Mouse (Mus musculus) cortical plate, adult 2 months (tissue): ENCODE measurements around the gene Ostf1. TPM values are rescaled to one million over a fixed set of nuclear protein-coding genes. Genes with fewer than 3 reads are reported as not detected.

Experiments
- H3K27ac ChIP-seq: fragments of 200-500 bp; 2 replicates; pipeline ENCODE4 v1.5.1; 2012; ENCODE audit warnings: low read length, control low read depth, inconsistent platforms; ENCODE audit not compliant: insufficient read depth
- H3K4me1 ChIP-seq: fragments of 200-500 bp; 2 replicates; pipeline ENCODE4 v1.6.1; 2011; ENCODE audit warnings: low read length; ENCODE audit not compliant: control insufficient read depth, insufficient read depth
- H3K4me3 ChIP-seq: fragments of 200-500 bp; 2 replicates; pipeline ENCODE4 v1.5.1; 2011; ENCODE audit warnings: mild to moderate bottlenecking, low read length, control low read depth; ENCODE audit not compliant: insufficient read depth
- CTCF ChIP-seq: fragments of 200-500 bp; IDR thresholded peaks from 2 replicates; pipeline ENCODE4 v1.5.1; 2011; ENCODE audit warnings: mild to moderate bottlenecking, control low read depth, low read length; ENCODE audit not compliant: insufficient read depth; ENCODE audit errors: extremely low read depth
- POLR2A ChIP-seq: fragments of 200-500 bp; IDR thresholded peaks from 2 replicates; pipeline ENCODE4 v1.6.1; 2011; ENCODE audit warnings: mild to moderate bottlenecking, low read length, control low read depth; ENCODE audit not compliant: insufficient read depth; ENCODE audit errors: extremely low read depth
- polyA plus RNA-seq: library from polyadenylated mRNA; depleted of rRNA; stranded (reverse); fragments of >200 nt; gene quantifications from 2 replicates; pipeline ENCODE4 v1.2.3, GENCODE M21; 2012

Ostf1 gene
- polyA plus RNA-seq, 1 experiment = 21.7 TPM

GRCm38 (mm10) chr19:18581046-18581445, 50.6 kb downstream of the Ostf1 start:
- TF ChIP-seq CTCF = no peak
- no peak for TF ChIP-seq POLR2A
- H3K4me1 ChIP-seq = no peaks in the 10 kb centered on the region
- H3K4me3 ChIP-seq = no peak overlapping the region
- H3K27ac ChIP-seq = no peak overlapping the region

GRCm38 (mm10) chr19:18579012-18579358, 52.6 kb downstream of the Ostf1 start:
- Histone ChIP-seq H3K4me1 (no peaks in the 10 kb centered on the region), H3K27ac (no peak overlapping the region), H3K4me3 (no peak overlapping the region)
- TF ChIP-seq CTCF (no peak), POLR2A (no peak)

DNA sequence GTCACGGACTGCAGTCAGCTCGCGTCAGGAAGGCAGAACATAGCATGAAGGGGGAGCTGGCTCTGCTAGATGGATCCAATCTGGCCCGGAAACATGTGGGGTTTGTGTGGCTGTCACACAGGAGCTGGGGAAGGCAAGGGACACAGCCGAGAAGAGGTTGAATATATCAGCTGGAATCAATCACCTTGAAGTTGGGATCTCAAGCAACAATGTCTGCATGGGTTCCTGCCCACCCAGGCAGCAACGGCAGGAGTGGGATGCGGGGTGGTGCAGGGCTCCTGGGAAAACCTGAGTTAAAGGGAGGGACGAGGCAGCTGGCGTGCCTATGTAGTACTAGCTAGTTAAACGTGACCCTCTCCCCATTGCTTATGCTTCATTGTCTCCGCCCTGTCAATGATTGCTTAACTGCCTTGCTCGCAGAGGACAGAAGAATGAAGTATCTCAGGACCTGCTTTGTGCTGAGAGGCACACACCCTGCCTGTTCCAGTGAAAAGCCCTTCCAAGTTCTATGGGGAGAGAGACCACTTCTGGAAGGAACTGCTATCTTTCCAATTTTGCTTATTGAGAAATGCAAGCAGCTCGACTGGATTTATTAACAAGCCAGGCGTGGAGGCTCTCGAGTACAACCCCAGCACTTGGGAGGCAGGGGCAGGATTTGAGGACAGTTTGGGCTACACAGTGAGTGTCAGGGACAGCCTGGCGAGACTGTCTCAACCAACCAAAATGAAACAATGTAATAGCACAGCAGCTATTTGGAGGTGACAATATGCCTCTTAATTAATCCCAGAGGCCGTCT, 53.2 kb downstream of the Ostf1 start:
- no peak overlapping the region for H3K27ac ChIP-seq
- no peaks in the 10 kb centered on the region for H3K4me1 ChIP-seq
- no peak for TF ChIP-seq CTCF
- TF ChIP-seq POLR2A = no peak
- no peak overlapping the region for H3K4me3 ChIP-seq

DNA sequence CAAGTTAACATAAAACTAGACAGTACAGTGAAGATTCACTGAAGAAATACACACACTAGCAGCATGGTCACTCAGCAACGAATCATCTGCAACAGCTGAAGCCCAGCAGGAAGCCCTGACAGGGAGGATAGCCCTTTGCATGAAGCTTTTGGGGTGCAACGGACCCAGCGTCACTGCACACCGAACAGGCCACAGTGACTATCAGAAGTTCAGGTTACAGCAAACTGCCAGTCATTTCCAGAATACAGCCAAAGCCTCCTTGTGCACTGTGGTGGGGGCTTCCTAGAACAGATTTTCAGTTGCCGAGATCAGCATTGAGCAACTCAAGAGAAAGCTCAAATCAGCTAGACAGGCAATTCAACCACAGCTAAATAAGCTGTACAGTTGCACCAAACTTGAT, 54.3 kb downstream of the Ostf1 start:
- H3K4me1 ChIP-seq = no peaks in the 10 kb centered on the region
- no peak overlapping the region for H3K4me3 ChIP-seq
- TF ChIP-seq CTCF = no peak
- no peak for TF ChIP-seq POLR2A
- H3K27ac ChIP-seq = no peak overlapping the region

DNA sequence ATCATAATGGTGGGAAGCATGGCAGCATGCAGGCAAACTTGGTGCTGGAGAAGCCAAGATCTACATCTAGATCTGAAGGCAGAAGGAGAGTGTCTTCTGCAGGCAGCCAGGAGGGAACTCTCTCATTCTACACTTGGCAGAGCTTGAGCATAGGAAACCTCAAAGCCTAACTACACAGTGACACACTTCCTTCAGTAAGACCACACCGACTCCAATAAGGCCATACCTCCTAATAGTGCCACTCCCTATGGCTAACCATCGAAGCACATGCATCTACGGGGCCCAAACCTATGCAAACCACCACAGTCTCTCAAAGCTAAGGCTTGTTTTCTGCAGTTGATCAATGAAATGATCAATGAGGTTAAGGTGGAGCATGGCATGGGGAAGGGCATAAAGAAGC, 55.7 kb downstream of the Ostf1 start:
- TF ChIP-seq CTCF (no peak), POLR2A (no peak)
- no peak overlapping the region for H3K27ac ChIP-seq
- no peaks in the 10 kb centered on the region for H3K4me1 ChIP-seq
- no peak overlapping the region for H3K4me3 ChIP-seq

DNA sequence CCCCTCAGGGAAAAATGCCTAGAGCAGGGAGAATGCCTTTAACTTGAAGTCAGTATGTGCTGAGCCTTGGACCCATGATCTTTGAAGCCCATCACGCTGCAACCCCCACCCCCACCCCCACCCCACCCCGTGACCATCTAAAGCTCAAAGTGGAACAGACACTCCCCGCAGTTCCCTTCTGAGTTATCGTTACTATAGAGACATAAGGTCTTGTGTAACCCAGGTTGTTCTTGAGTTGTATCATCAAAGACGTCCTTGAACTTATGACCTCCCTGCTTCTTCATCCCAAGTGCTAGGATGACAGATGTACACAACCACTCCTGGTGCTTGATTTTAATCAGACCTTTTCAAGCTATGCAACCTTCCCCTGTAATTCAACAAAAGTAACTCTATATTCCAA, 57.7 kb downstream of the Ostf1 start:
- H3K4me3 ChIP-seq = no peak overlapping the region
- H3K4me1 ChIP-seq = no peaks in the 10 kb centered on the region
- TF ChIP-seq CTCF (no peak), POLR2A (no peak)
- H3K27ac ChIP-seq = no peak overlapping the region

GRCm38 (mm10) chr19:18573443-18573842, 58.2 kb downstream of the Ostf1 start:
- TF ChIP-seq POLR2A = no peak
- no peak for TF ChIP-seq CTCF
- Histone ChIP-seq H3K4me3 (no peak overlapping the region), H3K27ac (no peak overlapping the region), H3K4me1 (no peaks in the 10 kb centered on the region)

- no peak overlapping the region for H3K4me3 ChIP-seq
- no peak overlapping the region for H3K27ac ChIP-seq
- no peaks in the 10 kb centered on the region for H3K4me1 ChIP-seq
- TF ChIP-seq POLR2A (no peak), CTCF (no peak)
These were observed 62.1 kb downstream of the Ostf1 start for GRCm38 (mm10) chr19:18569496-18569895.

- Histone ChIP-seq H3K4me1 (no peaks in the 10 kb centered on the region), H3K4me3 (no peak overlapping the region), H3K27ac (no peak overlapping the region)
- TF ChIP-seq CTCF = no peak
- no peak for TF ChIP-seq POLR2A
These were observed 62.7 kb downstream of the Ostf1 start for GRCm38 (mm10) chr19:18568828-18569430.
